Mouse (Mus musculus): Measurements from ENCODE around the gene Gm6502.
"Not testable (repeated sequence)": the region's sequence is repeated elsewhere in the genome, so short reads cannot be mapped to it uniquely, and the experiment has no call there.

The Gm6502 gene

GRCm38 (mm10) chr5:94314135-94314534 is at the start of gene Gm6502:
Gm6502 (plus strand) TSS chr5:94314435.
- DNase-seq (ENCODE audit: low read depth): not testable (repeated sequence)

GRCm38 (mm10) chr5:94306696-94307095 is 7.5 kb upstream of the Gm6502 start, which contains the start of gene A430089I19Rik:
A430089I19Rik (minus strand) TSS chr5:94306796.
- DNase-seq (ENCODE audit: low read depth): not testable (repeated sequence)

- DNase-seq (ENCODE audit: low read depth): not testable (repeated sequence)
Measured at GRCm38 (mm10) chr5:94339449-94339848, 25.2 kb downstream of the Gm6502 start, which contains the start of gene AA792892. AA792892 (plus strand) TSS chr5:94339749.
